Mouse (Mus musculus): ENCODE measurements around the gene Col11a2.

GRCm38 (mm10) chr17:34079002-34079401, 39.8 kb downstream of the Col11a2 start:
- TF ChIP-seq CTCF (IDR thresholded peaks at IDR 0.05; ENCODE audit: borderline replicate concordance, insufficient read depth, low read depth, low read length) (no peak), POLR2A (IDR thresholded peaks at IDR 0.05; ENCODE audit: borderline replicate concordance, insufficient read depth, low read length) (no peak)
